Mouse (Mus musculus) E14TG2a.4 (cell line): Measurements from ENCODE around the gene Lrrc23.

Experiments
- CTCF ChIP-seq: conservative IDR thresholded peaks from 2 replicates; pipeline ENCODE4 v1.5.1; 2014; ENCODE audit warnings: low read length
- NANOG ChIP-seq: IDR thresholded peaks from 2 replicates; pipeline ENCODE4 v1.6.1; 2014; ENCODE audit warnings: borderline replicate concordance, low read length, mixed read lengths

- TF ChIP-seq CTCF (no peak), NANOG (no peak)
These were observed 8.2 kb upstream of the Lrrc23 start for GRCm38 (mm10) chr6:124787722-124788121.
